Mouse (Mus musculus): ENCODE data around the gene 4931414P19Rik. TPM values are rescaled to one million over a fixed set of nuclear protein-coding genes. Genes with fewer than 3 reads are reported as not detected.

The 4931414P19Rik gene
- polyA plus RNA-seq, 1 experiment from 2014 or later = 6.0 TPM

MicroRNAs encoded within 50 kb of the gene (microRNA counts, 519-probe panel; counts per million panel counts)
- 209 counts per million, percentile 61 among the panel's probes with 10 or more counts for microRNA mmu-miR-686

Small RNA genes within 50 kb of the gene (microRNA-seq; reads per million reads assigned to microRNA genes)
- gene Mir686 (not detected), gene Mir6948 (0.61 reads per million)

Other genes with a start within 250 kb of the 4931414P19Rik start
- gene Oxa1l, start 245.2 kb downstream of the 4931414P19Rik start, polyA plus RNA-seq (2015; fragmentation: Nextera tagmentation; extraction: Ambion mirVana) = 49.4 and 56.6 TPM in 2 replicates
- 9.6 and 10.8 TPM in 2 replicates for gene Slc7a7, start 188.2 kb downstream of the 4931414P19Rik start, polyA plus RNA-seq (2015; fragmentation: Nextera tagmentation; extraction: Ambion mirVana)
- 226 and 256 TPM in 2 replicates for gene Mrpl52, start 179.1 kb downstream of the 4931414P19Rik start, polyA plus RNA-seq (2015; fragmentation: Nextera tagmentation; extraction: Ambion mirVana)
- 97.4 and 98.7 TPM in 2 replicates for gene Mmp14, start 174.4 kb downstream of the 4931414P19Rik start, polyA plus RNA-seq (2015; fragmentation: Nextera tagmentation; extraction: Ambion mirVana)
- gene Lrp10, start 141.9 kb downstream of the 4931414P19Rik start, polyA plus RNA-seq (2015; fragmentation: Nextera tagmentation; extraction: Ambion mirVana) = 42.1 and 42.2 TPM in 2 replicates
- gene Rem2, start 129.9 kb downstream of the 4931414P19Rik start, polyA plus RNA-seq (2015; fragmentation: Nextera tagmentation; extraction: Ambion mirVana) = 1.6 and 2.0 TPM in 2 replicates
- gene Prmt5, start 88.5 kb downstream of the 4931414P19Rik start, polyA plus RNA-seq (2015; fragmentation: Nextera tagmentation; extraction: Ambion mirVana) = 58.5 and 64.5 TPM in 2 replicates
- gene Haus4, start 51.4 kb downstream of the 4931414P19Rik start, polyA plus RNA-seq (2015; fragmentation: Nextera tagmentation; extraction: Ambion mirVana) = 42.0 and 43.5 TPM in 2 replicates
- gene Ajuba, start 28.4 kb downstream of the 4931414P19Rik start, polyA plus RNA-seq (2015; fragmentation: Nextera tagmentation; extraction: Ambion mirVana) = 28.1 and 29.6 TPM in 2 replicates
- 323 and 363 TPM in 2 replicates for gene Psmb5, start 12.0 kb upstream of the 4931414P19Rik start, polyA plus RNA-seq (2015; fragmentation: Nextera tagmentation; extraction: Ambion mirVana)
- 0.23 and 0.68 TPM in 2 replicates for gene Psmb11, start 15.4 kb upstream of the 4931414P19Rik start, polyA plus RNA-seq (2015; fragmentation: Nextera tagmentation; extraction: Ambion mirVana)
- not detected in 2 replicates for gene Gm17606, start 35.0 kb upstream of the 4931414P19Rik start, polyA plus RNA-seq (2015; fragmentation: Nextera tagmentation; extraction: Ambion mirVana)
- 1.7 and 2.1 TPM in 2 replicates for gene Cdh24, start 35.4 kb upstream of the 4931414P19Rik start, polyA plus RNA-seq (2015; fragmentation: Nextera tagmentation; extraction: Ambion mirVana)
- gene 1700123O20Rik, start 80.2 kb upstream of the 4931414P19Rik start, polyA plus RNA-seq (2015; fragmentation: Nextera tagmentation; extraction: Ambion mirVana) = 48.1 and 49.2 TPM in 2 replicates
- gene Acin1, start 80.9 kb upstream of the 4931414P19Rik start, polyA plus RNA-seq (2015; fragmentation: Nextera tagmentation; extraction: Ambion mirVana) = 81.2 and 85.3 TPM in 2 replicates
- gene Gm29776, start 92.8 kb upstream of the 4931414P19Rik start, polyA plus RNA-seq (2015; fragmentation: Nextera tagmentation; extraction: Ambion mirVana) = 0.16 and 0.18 TPM in 2 replicates
- 0.11 TPM in 1 of 2 replicates, not detected in the other for gene Cebpe, start 106.2 kb upstream of the 4931414P19Rik start, polyA plus RNA-seq (2015; fragmentation: Nextera tagmentation; extraction: Ambion mirVana)
- gene Slc7a8, start 176.0 kb upstream of the 4931414P19Rik start, polyA plus RNA-seq (2015; fragmentation: Nextera tagmentation; extraction: Ambion mirVana) = 3.4 and 4.0 TPM in 2 replicates
- not detected in 2 replicates for gene Rnf212b, start 208.1 kb upstream of the 4931414P19Rik start, polyA plus RNA-seq (2015; fragmentation: Nextera tagmentation; extraction: Ambion mirVana)